Mouse (Mus musculus): Measurements from ENCODE around the gene Eloa. TPM values are rescaled to one million over a fixed set of nuclear protein-coding genes. Genes with fewer than 3 reads are reported as not detected.
"Not testable (repeated sequence)": the region's sequence is repeated elsewhere in the genome, so short reads cannot be mapped to it uniquely, and the experiment has no call there.

The Eloa gene
- total RNA-seq, 1 experiment from 2014 or later = 42.7 TPM

DNA sequence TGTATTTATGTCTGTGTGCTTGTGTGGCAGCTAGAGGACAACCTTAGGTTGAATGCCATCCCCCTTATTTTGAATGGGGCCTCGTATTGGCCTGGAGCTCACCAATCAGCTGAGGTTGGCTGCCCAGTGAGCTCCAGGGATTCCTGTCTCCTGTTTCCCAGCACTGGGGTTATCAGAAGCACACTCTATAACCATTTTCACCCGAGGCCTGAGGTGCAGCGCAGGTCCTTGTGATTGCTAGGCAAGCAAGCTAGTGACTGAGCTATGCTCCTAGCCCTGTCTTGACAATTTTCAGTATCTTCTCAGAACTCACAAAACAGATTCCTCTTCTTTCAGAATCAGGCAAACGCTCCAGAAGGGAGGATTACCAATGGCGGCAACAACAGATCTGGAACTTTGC lies 37.0 kb downstream of the Eloa start:
- DNase-seq = no peak

DNA sequence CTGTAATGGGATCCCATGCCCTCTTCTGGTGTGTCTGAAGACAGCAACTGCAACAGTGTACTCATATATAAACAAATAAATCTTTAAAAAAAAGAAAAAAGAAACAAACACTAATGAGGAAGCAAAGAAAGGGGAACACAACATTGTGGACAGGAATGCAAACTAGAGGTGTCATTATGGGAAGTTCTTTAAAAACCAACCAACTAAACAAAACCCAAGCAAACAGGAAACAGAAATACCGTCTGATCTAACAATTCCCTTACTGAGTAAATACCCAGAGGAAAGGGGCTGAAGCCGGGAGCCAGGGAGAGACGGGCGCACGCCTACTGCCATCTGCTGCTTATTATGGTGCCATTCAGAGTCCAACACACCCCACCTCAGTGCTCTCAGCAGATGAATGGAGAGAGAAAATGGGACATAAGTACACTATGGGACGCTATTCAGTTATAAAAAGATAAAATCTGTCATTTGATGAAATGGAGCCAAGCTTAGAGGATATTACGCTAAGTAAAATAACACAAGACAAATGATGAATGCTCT lies 40.0 kb downstream of the Eloa start:
- DNase-seq = no peak

DNA sequence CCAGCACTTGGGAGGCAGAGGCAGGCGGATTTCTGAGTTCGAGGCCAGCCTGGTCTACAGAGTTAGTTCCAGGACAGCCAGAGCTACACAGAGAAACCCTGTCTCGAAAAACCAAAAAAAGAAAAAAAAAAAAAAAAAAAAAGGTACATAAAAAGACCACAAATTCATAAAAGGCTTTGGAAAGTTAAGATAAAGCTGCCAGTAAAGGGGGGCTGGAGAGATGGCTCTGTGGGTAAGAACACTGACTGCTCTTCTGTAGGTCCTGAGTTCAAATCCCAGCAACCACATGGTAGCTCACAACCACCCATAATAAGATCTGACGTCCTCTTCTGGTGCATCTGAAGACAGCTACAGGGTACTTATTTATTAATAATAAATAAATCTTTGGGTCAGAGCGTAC lies 41.3 kb downstream of the Eloa start:
- not testable (repeated sequence) for DNase-seq

DNA sequence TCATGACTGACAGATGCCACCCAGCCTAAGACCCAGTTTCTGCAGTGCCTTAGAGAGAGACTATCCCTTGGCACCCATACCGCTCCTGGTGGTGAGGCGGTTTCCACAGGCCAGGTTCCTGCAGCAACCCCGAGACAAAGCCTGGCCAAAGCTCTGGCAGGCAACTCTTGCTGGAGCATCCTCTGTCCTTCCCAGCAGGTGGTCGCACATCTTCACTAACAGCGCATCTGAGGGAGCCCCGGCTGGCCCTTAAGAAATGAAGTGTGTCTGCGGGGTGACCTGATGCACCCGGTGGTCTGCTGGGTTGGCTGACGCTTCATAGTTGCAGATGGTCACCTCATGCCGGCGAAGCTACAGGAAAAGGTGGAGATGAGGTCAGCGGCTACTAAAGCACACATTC lies 45.4 kb downstream of the Eloa start:
- no peak for DNase-seq

DNA sequence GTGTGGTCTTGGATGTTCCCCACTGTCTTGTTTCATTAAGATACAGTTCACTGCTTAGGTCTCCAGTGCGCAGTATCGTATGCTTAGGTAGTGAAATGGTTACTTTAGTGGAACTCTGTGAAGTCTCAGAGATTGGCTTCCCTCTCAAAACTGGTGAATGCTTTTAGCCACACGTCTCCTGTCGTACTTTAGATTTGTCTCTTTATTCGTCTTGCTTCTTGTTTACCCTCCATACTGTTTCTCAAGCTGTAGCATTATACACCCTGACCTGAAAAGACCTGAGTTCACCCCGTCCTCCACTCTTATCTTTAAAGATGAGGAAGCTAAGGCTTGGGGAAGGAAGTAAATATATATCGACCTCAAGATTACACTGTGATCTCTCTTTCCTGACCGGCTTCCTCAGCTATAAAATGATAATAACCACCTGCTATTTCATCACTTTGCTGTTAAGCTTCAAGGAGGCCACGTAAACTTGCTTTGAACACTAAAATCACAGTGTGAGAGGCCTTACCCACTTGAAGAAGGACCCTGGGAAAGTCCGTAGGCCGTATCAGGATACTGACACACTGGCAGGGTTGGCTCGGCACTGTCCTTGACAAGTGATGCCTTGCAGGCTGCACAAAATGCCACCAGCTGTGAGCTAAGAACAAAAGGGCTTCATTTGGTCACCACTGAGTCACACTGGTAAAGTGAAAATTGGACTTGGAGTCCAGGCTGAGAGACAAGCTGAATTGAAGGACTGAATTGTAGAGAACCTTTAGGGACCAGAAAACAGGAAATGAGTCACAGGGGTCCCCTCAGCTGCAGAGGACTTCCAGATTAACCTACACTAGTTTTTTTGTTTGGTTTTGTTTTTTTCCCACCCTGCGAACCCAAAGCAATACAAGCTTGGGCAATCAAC lies 48.4 kb downstream of the Eloa start:
- DNase-seq = no peak

DNA sequence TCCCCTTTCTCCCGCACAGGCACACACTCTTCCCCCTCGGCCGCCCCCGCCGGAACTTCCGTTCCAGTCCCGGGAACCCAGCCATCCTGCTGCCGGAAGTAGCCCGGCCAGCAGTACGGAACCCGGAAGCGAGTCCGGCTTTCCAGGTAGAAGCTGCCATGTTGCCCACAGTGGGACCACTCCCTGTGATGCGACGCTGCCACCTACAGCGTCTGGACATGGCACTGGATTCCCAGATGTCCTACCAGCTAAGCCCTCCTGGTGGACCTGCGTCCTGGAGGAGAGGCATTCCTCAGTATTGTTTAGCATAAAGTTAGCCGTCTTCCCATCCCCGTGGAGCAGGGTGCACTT lies 49.0 kb downstream of the Eloa start, which contains the start of gene Lypla2:
TSS of gene Lypla2 (minus strand) at position 71 of the 351 bp plus-strand sequence.
- peak; percentile 95 for DNase-seq

DNA sequence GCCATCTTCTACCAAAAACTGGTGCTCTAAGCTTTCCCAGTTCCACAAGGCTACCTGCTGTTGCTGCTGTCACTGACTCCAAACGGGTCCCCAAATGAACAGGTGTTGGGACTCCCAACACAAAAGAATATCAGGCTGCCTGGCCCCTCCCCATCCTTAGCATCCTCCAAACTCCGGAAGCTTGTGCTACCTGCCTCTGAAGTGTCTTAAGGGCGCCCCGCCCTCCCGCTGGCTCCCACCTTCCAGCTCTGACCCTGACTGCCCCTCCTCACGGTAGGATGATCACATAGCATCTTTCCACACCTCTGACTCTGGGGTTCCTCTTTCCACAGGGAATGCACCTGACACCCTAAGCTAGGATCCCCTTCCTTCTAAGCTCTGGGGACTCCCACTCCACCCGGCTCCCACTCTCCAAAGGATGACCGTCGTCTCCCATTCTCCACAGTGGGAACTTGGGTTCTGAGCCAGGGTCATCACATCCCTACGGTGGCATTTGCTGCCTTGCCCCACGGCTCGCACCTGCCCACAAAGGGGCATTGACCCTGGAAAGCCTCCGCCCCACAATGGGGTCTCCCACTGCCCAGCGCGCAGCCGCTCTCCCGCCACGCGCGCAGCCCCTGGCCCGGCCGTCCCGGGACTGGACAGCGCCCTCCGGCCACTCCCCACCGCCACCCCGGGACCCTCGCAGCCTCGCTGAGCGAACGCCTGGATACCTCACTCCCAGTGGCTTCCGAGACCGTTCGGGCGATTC lies 49.6 kb downstream of the Eloa start:
- peak; percentile 36 for DNase-seq

DNA sequence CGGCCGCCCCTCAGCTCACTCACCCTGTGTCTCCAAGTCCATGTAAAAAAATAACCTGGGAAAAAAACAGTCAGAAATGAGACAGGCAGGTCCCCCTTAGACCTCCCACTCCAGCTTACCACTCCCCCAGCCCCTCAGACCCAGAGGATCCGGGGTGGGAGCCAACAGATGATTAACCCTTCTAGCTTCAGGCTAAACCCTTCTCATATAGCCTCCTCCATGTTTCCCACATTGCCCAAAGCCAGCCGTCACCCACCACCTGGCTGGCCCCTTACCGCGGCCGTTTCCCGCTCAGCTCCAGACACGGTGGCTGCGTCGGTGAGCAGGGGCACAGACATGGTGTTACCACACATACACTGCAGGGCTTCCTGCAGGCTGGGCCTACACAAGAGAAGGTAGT lies 51.0 kb downstream of the Eloa start:
- no peak for DNase-seq

DNA sequence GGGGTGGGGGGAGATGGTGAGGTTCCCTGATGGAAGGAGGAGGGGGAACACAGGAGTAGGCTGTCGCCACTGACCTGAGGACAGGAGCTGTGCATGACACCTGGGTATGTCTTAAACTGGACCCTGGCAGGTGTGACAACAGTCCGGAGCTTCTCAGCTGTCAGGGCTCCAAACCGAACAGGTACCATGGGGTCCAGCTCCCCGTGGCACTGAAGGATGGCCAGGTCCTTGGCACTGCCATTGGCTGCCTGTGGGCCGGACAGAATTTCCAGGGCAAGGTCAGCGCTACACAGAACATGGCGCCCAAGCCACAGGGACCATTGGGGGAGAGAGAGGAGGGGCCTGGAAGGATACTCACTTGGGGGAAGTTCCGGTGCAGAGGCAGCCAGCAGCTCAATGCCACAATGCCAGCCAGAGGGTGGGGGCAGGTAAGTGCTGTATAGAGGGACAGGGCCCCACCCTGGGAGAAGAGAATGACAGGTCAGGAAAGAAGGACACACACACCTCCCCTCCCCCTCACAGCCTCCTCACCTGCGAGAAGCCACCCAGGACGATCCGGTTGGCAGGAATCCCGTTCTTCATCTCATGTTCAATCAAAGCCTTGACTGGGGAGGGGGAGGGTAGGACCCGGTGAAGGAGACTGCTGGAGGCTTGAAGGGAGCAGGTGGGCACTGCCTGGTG lies 52.4 kb downstream of the Eloa start:
- DNase-seq = no peak

DNA sequence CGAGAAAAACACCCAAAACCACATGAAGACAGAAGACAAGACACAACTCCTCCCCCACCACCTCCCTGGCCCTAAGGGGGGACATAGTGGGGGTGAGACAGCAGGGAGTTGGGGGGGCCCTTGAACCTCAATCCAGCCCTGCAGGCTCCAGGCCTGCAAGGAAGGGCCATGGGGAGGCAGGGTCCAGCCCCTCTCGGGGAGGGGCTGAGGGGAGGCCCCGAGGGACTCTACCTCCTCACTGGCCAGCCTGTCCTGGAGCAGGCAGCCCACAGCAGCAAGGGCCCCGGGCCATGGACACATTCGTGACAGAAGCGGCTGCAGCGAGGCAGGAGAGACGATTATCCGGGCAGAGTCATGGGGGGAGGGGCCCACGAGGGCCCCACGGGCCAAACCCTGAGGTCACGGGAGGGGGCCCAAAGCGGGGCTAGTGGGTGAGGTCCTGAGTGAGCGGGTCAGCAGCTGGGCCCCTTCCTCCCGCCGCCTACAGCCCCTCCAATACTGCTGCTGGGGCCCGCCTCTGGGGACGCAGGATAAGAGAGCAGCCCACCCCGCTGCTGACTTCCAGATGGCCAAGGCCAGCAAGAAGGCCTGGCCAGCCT lies 53.2 kb downstream of the Eloa start:
- no peak for DNase-seq

DNA sequence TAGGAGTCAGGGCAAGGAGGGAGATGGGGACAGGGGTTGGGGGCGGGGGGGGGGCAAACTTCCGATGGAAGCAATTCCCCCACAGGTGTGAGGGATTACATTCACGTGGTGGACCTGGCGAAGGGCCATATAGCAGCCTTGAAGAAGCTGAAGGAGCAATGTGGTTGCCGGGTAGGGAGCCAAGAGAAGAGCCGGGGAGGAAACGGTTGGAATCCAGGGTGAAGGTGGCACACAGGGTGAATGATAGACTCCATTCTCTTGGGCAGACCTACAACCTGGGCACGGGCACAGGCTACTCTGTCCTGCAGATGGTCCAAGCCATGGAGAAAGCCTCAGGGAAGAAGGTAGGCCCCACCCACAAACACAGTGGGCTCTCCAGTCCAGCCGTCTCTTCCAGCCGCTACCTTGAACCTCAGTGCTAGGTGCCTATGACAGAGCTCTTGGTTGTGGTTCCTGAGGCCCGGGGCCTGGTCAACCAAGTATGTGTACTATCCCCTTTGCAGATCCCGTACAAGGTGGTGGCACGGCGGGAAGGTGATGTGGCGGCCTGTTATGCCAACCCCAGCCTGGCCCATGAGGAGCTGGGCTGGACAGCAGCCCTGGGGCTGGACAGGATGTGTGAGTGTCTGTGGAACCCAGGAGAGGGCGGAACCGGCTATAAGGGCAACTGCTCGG lies 54.3 kb downstream of the Eloa start:
- DNase-seq = no peak

DNA sequence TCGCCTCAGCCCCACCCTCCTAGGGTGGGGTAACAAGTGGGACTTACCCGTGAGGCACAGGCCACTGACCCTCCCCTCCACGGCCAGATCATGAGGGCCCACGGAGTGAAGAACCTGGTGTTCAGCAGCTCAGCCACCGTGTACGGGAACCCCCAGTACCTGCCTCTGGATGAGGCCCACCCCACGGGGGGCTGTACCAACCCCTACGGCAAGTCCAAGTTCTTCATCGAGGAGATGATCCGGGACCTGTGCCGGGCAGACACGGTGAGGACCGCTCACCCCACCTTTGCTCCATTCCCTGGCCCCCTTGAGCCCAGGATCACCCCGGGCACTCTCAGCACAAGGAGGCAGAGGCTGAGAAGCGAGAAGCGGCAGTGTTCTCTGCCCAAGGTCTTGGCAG lies 55.3 kb downstream of the Eloa start:
- no peak for DNase-seq

DNA sequence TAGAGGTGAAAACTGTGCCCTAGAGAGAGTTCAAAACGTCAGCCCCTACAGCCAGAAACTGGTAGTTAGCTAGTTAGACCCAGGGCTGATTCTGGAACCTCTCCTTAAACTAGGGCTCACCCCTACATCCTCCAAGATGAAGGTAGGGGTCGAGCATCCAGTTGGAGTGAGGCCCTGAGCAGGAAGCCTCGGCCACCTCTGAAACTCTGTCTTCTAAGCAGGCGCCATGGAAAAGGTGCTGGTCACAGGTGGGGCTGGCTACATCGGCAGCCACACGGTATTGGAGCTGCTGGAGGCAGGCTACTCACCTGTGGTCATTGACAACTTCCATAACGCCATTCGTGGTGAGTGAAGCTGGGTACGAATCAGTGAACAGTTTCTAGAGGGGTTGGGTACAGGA lies 56.5 kb downstream of the Eloa start:
- DNase-seq = no peak

DNA sequence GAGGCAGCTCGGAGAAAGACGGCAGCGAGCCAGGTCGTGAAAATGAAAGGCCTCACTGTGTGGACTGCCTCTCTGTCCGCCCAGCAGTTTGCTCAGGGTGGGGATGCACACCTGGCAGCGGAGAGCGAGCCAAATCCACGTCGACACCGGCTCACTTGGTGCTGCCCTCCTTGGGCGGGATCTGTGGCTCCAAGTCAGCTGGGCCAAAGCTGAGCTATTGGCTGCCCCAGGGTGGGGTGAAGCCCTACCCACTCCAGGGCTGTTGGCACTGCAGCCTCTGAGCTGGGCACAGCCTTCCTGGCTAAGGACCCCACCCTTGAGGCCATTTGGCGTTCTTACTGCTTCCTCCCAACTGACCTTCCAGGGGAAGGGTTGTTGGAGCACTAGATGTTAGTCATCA lies 57.1 kb downstream of the Eloa start:
- peak; percentile 83 for DNase-seq

DNA sequence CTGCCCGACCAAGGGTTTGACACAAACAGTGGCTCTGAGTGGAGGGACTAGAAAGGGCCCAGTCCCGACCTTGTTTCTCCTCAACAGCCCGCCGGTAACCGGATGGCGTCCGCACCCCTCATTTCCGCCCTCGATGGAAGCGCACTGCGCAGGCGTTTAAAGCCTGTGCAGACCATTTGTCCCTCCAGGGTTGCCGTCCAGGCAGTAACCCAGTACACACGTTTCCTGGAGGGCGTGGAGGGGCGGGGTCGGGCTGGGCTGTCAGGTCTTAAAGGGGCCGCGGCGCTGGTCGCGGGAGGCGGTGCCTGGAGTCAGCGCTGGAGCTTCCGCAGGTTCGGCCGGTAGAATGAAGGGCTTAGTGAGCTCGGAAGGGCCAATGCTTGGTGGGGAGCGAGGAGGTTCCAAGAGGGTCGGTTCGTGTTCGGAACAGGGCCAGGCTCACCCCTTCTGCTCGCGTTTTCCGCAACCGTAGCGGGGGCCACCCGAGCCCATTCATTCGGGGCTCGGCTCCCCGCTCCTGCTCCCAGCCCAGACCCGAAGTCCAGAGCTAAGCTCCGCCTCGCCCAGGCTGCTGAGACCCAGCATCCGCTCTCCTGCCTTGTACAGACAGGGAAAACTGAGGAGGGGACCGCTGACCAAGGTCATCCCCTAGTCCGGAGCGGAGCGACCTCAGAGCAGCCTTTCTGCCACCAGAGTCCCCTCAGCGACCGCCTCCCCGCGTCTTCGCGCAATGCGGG lies 57.9 kb downstream of the Eloa start, which contains the start of gene Gale:
TSS of gene Gale (plus strand) at position 271 of the 737 bp plus-strand sequence.
- peak; percentile 98 for DNase-seq

DNA sequence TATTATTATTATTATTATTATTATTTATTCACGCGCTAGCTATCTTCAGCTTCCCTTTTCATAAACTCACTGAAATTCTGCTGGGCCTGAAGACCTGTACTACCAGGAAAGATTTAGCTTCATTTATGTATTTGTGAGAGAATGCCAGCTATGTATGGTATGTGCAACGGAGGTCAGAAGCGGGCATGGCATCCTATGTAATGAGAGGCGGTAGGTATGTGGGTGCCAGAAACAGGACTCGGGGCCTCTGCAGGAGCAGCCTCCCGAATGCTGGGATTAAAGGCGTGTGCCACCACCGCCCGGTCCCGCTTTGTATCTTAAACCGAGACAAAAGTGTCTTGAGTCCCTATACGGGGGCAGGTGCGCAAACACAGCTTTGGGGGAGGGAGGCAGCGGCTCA lies 58.6 kb downstream of the Eloa start:
- DNase-seq = no peak

DNA sequence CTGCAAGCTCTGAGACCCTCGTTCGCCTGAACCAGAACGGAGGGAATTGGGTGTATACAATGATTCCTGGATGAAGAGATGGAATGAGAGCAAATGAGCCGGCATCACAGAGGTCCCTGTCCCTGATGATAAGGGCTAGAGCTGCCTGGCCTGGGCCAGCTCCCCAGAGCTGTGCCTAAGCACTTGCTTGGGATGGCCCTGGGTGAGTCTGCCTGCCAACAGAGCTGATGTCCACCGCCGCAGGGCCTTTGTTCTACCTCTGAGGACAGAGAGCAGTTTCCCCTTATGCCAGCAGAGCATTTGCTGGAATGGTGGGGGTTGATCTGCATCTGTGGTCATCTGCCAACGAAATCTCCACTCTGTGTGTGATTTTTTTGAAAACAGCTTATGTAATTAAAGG lies 59.4 kb downstream of the Eloa start:
- no peak for DNase-seq

DNA sequence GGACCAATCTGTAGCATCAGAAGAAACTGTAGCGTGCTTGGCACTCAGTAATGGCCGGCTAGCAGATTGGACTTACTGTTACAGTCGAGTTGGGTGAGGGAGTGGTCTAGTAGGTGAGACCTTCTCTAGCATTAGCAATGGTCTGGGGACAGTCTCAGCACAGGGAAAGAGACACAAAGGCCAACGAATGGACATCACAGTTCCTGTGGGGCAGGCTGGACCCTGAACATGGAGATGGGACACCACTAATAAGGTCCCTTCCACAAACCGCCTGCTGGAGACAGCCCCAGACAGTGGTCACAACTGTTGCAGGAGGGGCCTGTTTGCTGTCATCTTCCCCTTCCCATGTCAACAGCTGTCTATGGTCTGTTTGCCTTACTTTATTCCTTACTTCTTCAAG lies 59.9 kb downstream of the Eloa start:
- DNase-seq = no peak

DNA sequence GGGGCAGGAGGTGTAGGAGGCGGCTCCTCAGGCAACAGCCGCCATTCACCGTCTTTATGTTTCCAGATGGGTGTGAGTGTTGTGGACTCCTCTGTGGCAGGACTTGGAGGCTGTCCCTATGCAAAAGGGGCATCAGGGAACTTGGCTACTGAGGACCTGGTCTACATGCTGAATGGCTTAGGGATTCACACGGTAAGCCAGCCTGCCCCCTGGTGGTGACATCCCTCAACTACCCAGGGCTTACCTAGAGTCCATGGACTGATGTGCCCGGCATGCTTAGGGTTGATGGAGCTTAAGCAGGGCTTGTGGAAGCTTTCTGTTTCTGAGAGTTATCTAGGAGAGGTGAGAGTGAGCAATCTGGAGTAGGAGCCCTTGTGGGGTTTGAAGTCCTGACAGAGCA lies 60.8 kb downstream of the Eloa start:
- peak; percentile 91 for DNase-seq

DNA sequence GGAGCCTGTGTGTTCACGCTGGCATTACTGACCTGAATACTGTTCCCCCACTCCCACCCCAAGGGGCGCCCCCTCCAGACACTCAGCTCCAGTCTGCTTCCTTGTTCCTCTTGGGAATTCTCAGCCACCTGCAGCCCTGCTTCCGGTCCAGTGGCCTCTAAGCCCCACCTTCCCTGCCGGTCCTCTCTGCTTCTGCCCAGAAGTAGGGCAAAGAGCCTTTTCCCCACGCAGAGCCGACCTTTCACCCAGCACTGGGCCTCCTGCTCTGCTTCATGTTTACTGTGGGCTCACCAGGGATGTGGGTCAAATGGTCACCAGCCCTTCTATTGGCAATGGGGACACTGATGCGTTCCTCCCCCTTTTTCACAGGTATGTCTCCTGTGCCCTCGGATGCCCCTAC lies 63.2 kb downstream of the Eloa start:
- DNase-seq = peak; percentile 54

DNA sequence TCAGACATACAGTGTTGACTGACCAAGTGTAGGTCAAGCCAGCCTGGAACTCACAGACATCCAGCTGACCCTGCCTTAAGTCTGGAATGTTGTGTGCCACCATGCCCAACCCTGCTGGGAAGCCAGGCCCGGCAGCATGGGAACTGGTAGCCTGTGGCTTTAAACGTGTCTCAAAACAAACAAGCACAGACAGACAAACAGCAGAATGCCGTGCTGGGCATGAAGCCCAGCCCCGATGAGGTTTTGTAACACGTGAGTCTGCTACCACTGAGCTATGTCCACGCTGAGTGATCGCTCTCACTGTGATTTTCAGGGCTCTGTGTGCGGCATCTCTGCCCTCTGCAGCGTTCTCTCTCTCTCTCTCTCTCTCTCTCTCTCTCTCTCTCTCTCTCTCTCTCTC lies 65.7 kb downstream of the Eloa start:
- DNase-seq = no peak
